Mouse (Mus musculus) monocyte, adult 5-6 weeks (primary cell): ENCODE measurements around the gene Arhgef10l. TPM values are rescaled to one million over a fixed set of nuclear protein-coding genes. Genes with fewer than 3 reads are reported as not detected.

Experiments used
- ATAC-seq: fragments of 153-309, 156-312 bp; replicated peaks from 2 replicates; pipeline ENCODE4 v1.8.0; 2017; ENCODE audit warnings: mild to moderate bottlenecking; ENCODE audit not compliant: low TSS enrichment, insufficient number of reproducible peaks, severe bottlenecking, poor library complexity, low FRiP score
- total RNA-seq: library from RNA; stranded (forward); fragments of 200-1000, 200-491, 200-594 nt; gene quantifications from 3 replicates; pipeline ENCODE4 v1.2.3, GENCODE M21; 2017

Gene Arhgef10l
- total RNA-seq, 1 experiment from 2014 or later = 160 TPM

DNA sequence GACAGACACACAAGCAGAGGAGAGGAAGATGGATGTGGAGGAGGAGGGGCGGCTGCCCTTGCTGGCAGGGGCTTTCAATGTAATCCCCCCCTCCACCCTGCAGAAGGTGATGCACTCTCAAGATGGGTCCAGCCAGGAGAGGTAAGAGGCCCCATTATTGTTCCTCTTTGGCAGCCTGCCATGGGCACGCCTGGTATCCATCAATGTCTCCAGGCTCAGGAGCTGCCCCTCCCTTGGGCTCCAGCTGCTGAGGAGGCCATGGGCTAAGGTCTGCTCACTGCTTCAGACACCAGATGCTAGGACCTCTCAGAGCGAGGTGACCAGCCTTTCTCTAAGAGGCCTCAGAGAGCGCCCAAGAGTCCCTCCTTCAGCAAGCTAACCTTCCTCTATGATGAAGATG is 152.0 kb downstream of the Arhgef10l start:
- ATAC-seq = 0 out of 2 replicates have a peak, but pooled peaks have one; percentile 6

DNA sequence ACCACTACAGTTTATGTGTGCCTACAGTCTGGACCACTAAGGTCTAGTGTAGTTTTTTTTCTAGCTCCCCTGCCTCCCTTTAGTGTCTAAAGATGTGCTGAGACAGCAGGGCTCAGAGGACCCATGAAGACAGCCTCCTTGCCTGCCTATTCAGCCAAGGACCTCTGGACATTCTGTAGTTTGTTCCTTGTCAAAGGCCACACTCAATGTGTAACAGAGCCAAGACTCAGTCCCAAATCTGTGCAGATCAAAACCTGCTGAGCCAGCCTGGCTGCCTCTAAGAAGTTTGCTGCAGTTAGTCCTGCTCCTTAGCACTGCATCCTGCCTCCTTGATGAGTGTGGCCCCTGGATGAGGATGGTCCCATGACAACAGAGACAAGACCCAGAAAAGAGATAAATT is 156.0 kb downstream of the Arhgef10l start:
- no peak for ATAC-seq

DNA sequence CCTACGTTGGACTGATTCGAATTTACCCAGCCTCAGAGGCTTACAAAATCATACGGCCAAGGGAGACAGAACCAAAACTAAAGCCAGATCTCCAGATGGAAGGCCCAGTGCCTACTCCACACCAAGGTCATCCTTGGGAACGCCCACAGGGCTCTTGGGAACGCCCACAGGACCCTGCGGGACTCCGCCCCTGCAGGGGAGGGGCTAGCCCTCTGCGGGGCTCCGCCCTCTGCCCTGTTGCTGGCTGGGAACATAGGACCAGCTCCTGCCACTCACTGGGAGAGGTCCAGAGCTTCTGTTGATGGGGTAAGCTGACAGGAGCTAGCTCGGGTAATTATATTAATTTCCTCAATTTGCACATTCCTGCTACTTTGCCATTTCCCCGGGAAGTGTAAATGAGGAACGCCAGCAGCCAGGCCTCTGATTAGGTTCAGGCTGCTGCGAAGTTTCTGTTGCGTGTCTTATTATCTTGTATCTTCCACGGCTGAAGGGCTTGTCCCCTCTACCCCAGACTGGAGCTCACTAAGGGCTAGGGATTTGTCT is 158.6 kb downstream of the Arhgef10l start:
- no peak for ATAC-seq

DNA sequence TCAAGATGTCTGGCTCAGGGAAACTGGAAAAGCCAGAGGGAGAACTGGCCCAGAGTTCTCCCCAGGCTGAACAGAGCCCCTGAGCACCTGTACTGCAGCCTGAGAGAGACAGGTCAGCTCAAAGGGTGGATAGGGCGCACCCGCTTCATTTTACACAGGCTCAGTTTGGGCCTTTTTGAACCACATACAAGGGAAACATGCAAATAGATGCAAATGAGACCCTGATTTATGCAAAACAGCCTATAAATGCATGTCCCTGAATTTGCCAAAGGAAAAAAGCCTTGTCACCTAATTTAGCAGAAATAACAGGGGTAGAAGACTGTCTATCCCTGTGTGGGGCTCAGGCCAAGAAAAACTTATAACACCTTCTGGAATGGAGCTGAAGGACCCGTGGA is 160.2 kb downstream of the Arhgef10l start:
- no peak for ATAC-seq

DNA sequence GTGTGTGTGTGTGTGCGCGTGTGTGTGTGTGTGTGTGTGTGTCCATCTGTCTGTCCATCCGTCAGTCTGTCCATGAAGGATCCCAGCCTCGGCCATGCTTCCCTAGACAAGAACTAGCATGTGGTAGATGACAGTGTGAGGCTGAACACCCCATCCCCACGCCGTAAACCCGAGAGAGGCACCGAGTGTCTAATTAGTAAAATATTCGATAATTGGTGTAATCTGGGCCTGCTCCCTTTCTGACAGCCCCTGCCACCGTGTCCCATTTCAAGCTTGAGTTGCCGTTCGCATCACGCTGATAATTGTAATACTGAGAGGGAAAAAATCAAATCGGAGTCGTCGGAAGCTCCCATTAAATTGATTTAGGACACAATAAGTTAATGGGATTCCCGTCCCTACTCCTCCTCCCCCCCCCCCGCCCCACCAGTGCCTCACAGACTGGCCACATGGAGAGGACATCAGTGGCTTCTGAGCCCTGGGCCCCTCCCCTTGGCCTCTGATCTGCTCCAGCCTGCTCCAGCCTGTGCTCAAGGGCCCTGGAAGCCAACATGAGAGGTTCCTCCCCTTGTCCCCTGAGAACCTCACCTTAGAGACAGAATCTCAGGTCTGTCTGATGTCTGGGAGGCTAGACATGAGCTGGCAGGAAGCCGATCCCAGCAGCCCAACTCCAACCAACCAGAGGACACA is 160.7 kb downstream of the Arhgef10l start:
- ATAC-seq = no peak

DNA sequence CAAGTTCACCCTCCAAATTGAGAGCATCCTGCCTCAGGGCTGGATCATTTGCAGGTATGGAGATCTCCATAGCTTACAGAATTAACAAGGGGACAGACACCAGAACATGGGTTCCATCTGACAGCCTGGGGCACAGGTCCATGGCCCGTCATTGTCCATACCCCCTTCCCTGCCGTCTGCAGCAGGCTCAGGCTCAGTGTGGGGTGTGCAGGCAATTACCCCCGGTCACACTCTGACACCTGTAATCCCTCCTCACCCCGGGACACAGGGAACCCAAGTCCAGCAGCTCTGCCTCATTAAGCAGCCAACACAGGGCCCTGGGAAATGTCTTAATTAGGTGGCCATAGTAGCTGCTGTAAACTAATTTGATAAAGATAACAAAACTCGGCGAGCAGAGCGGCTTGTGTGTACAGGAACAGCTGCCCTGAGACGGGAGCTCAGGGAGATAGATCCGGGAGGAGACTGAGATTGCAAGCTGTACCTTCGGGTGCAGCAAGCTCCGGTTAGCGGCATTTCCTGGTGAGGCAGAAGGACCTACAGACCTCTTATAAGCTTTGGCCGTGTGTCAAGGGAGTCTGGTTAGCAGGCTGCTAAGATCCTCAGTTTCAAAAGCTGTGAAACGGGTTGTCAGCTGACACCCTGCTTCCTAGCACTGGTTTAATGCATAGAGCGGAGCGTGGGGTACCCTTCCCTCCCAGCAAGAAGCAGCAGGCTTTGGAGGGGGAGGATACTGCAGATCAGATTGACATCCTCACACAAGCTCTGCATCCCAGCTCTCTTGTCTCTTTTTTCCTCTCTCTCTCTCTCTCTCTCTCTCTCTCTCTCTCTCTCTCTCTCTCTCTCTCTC is 161.5 kb downstream of the Arhgef10l start:
- ATAC-seq = no peak

DNA sequence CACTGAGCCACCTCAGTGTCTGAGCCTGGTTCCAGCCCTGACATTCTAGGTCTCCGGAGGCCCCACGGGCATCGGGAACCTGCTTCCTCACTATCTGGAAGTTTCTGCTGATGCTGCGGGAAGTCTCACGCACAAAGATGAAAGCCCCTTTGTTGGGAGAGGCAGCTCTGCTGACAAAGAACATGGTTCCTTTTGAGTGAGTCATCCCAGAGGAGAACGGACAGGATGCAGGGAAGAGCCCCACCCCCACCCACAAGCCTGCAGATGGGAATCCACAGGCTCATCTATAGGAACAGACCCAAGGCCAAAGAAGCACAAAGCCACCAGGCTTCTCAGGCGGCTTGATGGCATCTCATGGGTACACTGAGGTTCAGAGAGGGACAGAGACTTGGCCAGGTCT is 165.0 kb downstream of the Arhgef10l start:
- ATAC-seq = no peak

DNA sequence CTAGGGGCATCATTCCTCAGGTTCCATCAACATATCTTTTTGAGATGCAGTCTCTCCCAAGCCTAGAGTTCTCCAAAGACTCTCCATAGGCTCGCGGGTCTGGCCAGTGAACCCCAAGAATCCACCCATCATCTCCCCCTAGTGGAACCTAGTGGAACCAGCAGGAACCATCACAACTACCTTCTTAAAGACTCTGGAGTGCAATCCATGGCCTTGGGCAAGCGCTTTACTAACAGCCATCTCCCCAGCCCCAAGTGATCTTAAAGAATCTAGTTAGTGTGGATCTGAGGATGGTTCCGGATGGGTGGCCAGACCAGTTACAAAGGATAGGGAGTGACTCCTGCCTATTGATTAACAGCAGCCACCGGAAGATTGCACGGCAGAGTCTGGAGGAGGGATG is 166.2 kb downstream of the Arhgef10l start:
- ATAC-seq = no peak

DNA sequence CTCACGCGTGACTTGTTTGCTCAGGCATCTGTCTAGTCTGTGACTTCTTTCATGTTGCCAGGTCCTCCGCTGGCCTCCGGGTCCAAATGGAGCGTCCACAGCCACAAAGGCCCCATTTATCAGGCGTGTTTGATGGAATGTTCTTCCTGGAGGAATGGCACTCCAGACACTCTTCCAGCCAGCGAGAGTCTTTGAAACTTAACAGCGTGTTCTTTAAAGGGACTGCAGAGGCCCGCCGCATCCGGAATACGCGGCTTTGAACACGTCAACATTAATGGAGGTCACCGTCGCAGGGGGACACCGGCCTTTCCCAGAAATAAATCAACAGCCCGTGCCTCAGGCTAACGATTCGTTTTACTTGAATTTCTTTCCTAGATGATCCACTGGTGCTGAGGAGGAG is 168.6 kb downstream of the Arhgef10l start:
- no peak for ATAC-seq

DNA sequence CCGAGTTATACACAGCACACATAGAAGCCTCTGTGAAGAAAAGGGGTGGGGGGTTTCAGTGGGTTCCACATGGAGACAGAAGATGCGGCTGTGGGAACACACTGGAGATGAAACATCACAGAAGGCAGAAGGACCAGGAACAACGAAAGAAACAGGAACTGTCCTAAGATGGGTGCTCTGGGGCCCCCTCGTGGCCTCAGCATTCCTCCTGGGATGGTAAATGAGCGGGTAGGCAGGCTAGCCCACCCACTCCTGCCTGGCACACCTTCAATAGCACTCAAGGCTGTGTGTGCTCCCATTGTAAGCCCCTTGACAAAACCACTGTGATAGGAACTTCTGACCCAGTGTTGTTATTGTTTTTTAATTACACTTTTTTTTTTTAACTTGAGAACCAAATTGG is 174.3 kb downstream of the Arhgef10l start:
- ATAC-seq = no peak

DNA sequence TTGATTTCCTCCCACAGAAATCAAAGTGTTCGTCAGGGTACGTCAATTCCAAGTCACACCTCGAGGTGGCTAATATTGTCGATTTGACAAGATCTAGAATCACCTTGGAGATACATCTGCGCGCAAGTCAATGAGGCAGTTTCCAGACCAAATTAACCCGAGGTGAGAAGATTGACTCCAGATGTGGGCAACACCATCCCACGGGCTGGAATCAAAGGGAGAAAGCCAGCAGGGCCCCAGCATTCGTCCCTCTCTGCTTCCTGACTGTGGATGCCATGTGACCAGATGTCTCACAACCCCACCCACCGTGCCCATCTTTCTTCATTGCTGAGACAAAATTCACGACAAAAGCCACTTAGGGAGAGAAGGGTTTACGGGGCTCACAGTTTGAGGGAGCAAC is 180.4 kb downstream of the Arhgef10l start:
- ATAC-seq = no peak

DNA sequence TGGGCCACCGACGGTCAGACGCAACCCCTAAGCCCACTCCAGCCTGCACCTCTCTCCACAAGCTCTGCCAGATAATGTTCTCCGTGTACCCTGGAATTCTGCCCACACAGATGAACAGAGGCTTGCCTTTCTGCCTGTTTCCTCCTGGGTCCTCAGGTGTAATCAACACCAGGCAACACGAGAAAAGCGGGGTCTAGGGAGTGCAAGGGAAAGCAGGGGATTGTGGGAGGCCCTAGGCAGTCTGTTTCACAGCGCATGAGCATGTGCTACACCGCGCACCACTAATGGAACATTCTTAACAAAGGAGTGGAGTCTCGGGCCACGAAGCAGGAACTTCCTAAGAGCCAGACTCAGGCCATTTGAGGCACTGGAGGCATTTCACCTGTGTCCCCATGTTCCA is 182.7 kb downstream of the Arhgef10l start:
- ATAC-seq = no peak

DNA sequence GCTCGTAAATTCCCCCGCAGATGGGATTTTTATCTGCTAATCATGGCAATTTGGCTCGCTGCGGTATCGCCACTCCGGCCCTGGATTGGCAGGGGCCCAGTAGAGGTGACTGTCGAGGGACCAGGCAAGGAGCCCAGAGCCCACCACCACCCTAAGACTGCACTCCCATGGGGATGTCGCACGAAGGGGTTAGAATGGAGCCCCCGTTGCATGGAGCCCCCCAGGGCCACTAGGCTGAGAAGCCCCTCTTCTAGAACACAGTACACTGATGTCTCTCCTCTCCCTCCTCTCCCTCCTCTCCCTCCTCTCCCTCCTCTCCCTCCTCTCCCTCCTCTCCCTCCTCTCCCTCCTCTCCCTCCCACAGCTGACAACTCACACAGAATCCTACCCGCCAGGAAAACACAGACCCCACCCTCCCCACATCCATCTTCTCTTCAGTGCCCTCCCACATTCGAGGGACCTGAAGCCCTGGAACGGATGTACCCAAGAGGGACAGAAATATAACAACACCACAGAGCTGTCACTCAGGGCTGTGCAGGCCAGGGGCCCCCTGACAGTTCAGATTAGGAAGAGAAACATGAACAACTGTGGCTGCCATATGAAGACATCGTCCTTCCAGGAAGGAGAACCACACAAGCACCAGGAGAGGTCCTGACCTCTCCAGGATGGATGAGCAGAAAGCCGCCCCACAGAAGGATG is 185.3 kb downstream of the Arhgef10l start:
- ATAC-seq = no peak

DNA sequence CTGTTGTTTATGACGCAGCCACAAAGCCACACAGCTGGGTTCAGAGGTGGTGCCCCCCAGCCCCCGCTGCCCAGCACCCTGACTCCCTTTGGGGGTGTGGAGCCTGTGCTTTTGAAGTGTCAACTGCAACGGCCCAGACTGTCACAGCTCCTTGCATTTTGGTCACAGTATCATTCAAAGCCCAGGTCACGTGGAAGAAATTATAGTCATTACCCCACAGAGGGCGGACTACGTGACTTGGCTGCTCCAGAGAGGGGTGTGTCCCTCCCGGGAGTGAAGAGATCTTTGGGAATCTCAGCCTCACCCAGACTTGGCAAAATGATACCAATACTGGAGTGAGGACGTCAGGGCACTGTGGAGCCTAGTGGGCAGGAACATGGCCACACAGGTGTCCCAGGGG is 190.6 kb downstream of the Arhgef10l start:
- ATAC-seq = no peak

DNA sequence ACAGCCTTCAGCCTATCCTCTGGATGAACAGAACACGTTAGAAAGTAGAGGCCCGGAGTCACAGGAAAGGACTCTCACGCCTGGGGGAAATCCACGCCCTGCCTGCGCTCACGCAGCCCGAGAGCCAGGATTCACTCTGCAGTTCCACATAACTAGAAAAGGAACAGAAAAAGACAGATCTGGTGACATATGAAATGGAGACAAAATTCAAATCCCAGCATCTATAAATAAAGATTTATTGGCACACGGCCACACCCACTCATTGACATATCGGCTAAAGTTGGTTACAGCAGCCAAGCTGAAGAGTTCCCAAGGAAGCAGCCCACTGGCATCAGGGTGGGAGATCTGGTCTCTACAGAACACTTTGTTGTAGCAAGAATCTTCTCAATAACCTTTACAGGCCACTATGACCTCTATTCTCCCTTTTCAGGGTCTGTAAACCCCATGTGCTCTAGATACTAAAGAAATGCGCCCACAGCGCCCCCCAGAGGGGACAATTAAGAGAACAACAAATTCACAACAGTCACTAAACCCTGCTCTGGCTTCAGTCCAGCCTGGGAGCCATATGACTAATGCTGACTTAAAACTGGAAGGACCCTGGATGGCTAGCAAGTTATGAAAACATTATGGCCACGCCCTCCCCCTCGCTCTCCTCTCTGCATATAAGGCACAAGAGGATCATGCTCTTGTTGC is 195.9 kb downstream of the Arhgef10l start:
- no peak for ATAC-seq

DNA sequence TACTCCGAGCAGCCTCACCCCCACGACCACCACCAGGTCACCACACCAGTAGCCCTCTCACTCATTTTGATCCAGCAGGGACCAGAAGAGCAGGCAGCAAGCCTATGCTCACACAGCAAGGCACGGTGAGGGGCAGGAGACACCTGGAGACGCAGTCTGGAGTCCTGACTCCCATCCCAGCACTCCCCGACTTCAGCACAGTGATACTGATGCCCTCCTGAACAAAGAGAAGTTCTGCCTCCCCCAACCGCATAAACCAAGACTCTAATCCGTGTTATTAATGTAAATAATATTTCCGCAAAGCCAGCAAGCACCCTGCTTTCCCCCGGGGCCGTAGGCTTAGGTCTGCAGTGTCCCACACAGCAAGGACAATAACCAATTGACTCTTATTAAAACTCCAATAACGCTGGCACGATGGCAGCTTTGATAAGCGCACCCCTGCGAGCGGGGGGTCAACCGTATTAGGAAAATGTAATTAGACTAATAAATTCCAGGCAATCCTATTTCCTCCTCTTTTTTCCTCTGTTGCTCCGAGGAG is 198.5 kb downstream of the Arhgef10l start:
- ATAC-seq = no peak
